Mouse (Mus musculus) stomach, embryonic 14.5 days (tissue): ENCODE results near the gene Six6. TPM values are rescaled to one million over a fixed set of nuclear protein-coding genes. Genes with fewer than 3 reads are reported as not detected.

Experiments used
- ATAC-seq: fragments of 200-750 bp; cut with Nextera tagmentation; 2 replicates; pipeline ENCODE4 v1.8.0; 2017; ENCODE audit warnings: low read depth, moderate TSS enrichment; ENCODE audit not compliant: insufficient number of reproducible peaks, insufficient read depth, low FRiP score
- H3K27ac ChIP-seq: fragments of 300-500 bp; sonication (generic); 2 replicates; pipeline ENCODE4 v1.5.1; 2014; ENCODE audit warnings: mild to moderate bottlenecking, low read length, moderate library complexity, mixed read lengths
- H3K27me3 ChIP-seq: fragments of 300-500 bp; sonication (generic); 2 replicates; pipeline ENCODE4 v1.6.1; 2014; ENCODE audit warnings: low read length, control low read depth, mixed read lengths; ENCODE audit not compliant: control insufficient read depth, insufficient read depth
- H3K36me3 ChIP-seq: fragments of 300-500 bp; sonication (generic); 2 replicates; pipeline ENCODE4 v1.6.1; 2014; ENCODE audit warnings: mild to moderate bottlenecking, control low read depth, low read length, moderate library complexity, mixed read lengths; ENCODE audit not compliant: control insufficient read depth, insufficient read depth
- H3K4me1 ChIP-seq: fragments of 300-500 bp; sonication (generic); 2 replicates; pipeline ENCODE4 v1.6.1; 2014; ENCODE audit warnings: low read length, control low read depth, mixed read lengths; ENCODE audit not compliant: control insufficient read depth, insufficient read depth
- H3K4me2 ChIP-seq: fragments of 300-500 bp; sonication (generic); replicated peaks from 2 replicates; pipeline ENCODE4 v1.6.1; 2014; ENCODE audit warnings: low read depth, low read length, control low read depth
- H3K4me3 ChIP-seq: fragments of 300-500 bp; sonication (generic); 2 replicates; pipeline ENCODE4 v1.5.1; 2014; ENCODE audit warnings: low read depth, low read length, control low read depth
- H3K9ac ChIP-seq: fragments of 300-500 bp; sonication (generic); replicated peaks from 2 replicates; pipeline ENCODE4 v1.6.1; 2014; ENCODE audit warnings: low read depth, mild to moderate bottlenecking, control low read depth, low read length, moderate library complexity, mixed read lengths
- H3K9me3 ChIP-seq: fragments of 300-500 bp; sonication (generic); 2 replicates; pipeline ENCODE4 v1.6.1; 2016; ENCODE audit warnings: low read depth, low read length, control low read depth; ENCODE audit not compliant: control insufficient read depth
- WGBS: fragments of 180-500 bp; shearing (Covaris S2); extraction: QIAGEN DNeasy Blood & Tissue Kit; methylation state at CpG from one replicate; pipeline ENCODE4 v1.1.7; 2014; 5-methylcytosine and 5-hydroxymethylcytosine counted together
- polyA plus RNA-seq: library from polyadenylated mRNA; unstranded; fragments of >200 nt; fragmentation: Nextera tagmentation; extraction: Ambion mirVana; gene quantifications from 2 replicates; pipeline ENCODE4 v1.2.1, GENCODE M21; 2014

The Six6 gene
- polyA plus RNA-seq, 1 experiment from 2014 or later: not detected

GRCm38 (mm10) chr12:72973161-72973560 is 33.5 kb downstream of the Six6 start:
- Histone ChIP-seq H3K4me1 (no peaks in the 10 kb centered on the region), H3K27me3 (no peaks in the 10 kb centered on the region), H3K9me3 (no peaks in the 10 kb centered on the region), H3K4me2 (no peak overlapping the region), H3K27ac (no peak overlapping the region), H3K4me3 (no peak overlapping the region), H3K36me3 (no peaks in the 10 kb centered on the region), H3K9ac (no peak overlapping the region)
- 6% methylated on average over 6 of the region's 6 CpGs for WGBS
- no peak for ATAC-seq

DNA sequence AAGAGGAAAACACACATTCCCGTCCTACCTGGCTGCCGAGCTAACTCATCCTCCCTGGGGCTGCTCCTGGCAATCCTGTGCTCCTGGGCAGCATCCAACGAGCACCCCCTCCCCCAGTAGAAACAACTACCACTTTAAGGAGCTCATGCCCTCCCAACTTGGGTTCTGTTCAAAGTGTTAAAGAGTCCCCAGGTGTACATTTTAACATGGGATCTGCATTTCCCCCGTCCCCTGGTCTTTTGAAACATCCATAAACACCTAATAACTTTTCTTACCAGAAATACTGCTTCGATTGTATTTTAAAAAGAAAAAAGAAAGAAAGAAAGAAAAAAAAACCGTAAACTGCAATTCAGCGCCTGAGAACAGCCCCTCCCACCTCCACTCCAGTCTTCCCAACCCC is 36.5 kb downstream of the Six6 start:
- 8% methylated on average over 7 of the region's 7 CpGs for WGBS
- H3K4me1 ChIP-seq: no peaks in the 10 kb centered on the region
- no peak overlapping the region for H3K27ac ChIP-seq
- H3K4me2 ChIP-seq: peak overlapping the region; percentile 44
- H3K4me3 ChIP-seq: no peak overlapping the region
- H3K36me3 ChIP-seq: no peaks in the 10 kb centered on the region
- H3K9me3 ChIP-seq: no peaks in the 10 kb centered on the region
- no peaks in the 10 kb centered on the region for H3K27me3 ChIP-seq
- no peak overlapping the region for H3K9ac ChIP-seq
- ATAC-seq: no peak

GRCm38 (mm10) chr12:72976718-72977117 is 37.0 kb downstream of the Six6 start:
- ATAC-seq: peak; percentile 75; the same call in 1 of the 2 replicates
- H3K9me3 ChIP-seq: no peaks in the 10 kb centered on the region
- no peaks in the 10 kb centered on the region for H3K36me3 ChIP-seq
- peak overlapping the region; percentile 44 for H3K4me2 ChIP-seq
- H3K4me1 ChIP-seq: no peaks in the 10 kb centered on the region
- no peaks in the 10 kb centered on the region for H3K27me3 ChIP-seq
- H3K9ac ChIP-seq: no peak overlapping the region
- no peak overlapping the region for H3K27ac ChIP-seq
- H3K4me3 ChIP-seq: no peak overlapping the region
- under 1% methylated on average over 12 of the region's 12 CpGs for WGBS

DNA sequence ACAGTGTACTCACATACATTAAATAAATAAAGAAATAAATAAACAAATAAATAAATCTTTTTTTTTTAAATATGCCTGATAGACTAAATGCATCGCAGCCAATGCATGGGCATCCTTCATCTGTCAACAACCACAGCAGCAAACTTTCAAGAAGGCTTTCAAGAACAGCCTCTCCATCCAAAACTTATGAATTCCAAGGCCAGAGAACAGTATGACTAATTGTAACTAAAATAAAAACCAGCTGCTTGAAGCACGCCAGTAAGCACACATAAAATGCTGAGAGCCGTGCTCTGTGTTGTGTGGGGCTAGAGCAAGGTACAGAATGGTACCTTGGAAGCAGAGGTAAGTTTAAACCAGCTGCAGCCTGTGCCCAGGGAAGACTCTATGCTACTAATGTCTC is 38.2 kb downstream of the Six6 start:
- Histone ChIP-seq H3K4me2 (no peak overlapping the region), H3K9me3 (no peaks in the 10 kb centered on the region), H3K4me3 (no peak overlapping the region), H3K4me1 (no peaks in the 10 kb centered on the region), H3K27me3 (no peaks in the 10 kb centered on the region), H3K27ac (no peak overlapping the region), H3K36me3 (no peaks in the 10 kb centered on the region), H3K9ac (no peak overlapping the region)
- ATAC-seq: no peak
- 73% methylated on average over 3 of the region's 3 CpGs for WGBS

GRCm38 (mm10) chr12:72979236-72979635 is 39.5 kb downstream of the Six6 start:
- H3K4me1 ChIP-seq: no peaks in the 10 kb centered on the region
- H3K4me3 ChIP-seq: no peak overlapping the region
- H3K9ac ChIP-seq: no peak overlapping the region
- H3K27me3 ChIP-seq: no peaks in the 10 kb centered on the region
- H3K4me2 ChIP-seq: no peak overlapping the region
- no peaks in the 10 kb centered on the region for H3K9me3 ChIP-seq
- no peak overlapping the region for H3K27ac ChIP-seq
- H3K36me3 ChIP-seq: no peaks in the 10 kb centered on the region
- ATAC-seq: no peak
- 60% methylated on average over 5 of the region's 5 CpGs for WGBS

GRCm38 (mm10) chr12:72982616-72983015 is 42.9 kb downstream of the Six6 start:
- no peak overlapping the region for H3K27ac ChIP-seq
- no peaks in the 10 kb centered on the region for H3K9me3 ChIP-seq
- no peaks in the 10 kb centered on the region for H3K27me3 ChIP-seq
- H3K4me1 ChIP-seq: no peaks in the 10 kb centered on the region
- no peak overlapping the region for H3K9ac ChIP-seq
- WGBS: 77% methylated on average over 10 of the region's 10 CpGs
- ATAC-seq: no peak
- no peak overlapping the region for H3K4me2 ChIP-seq
- no peak overlapping the region for H3K4me3 ChIP-seq
- no peaks in the 10 kb centered on the region for H3K36me3 ChIP-seq

DNA sequence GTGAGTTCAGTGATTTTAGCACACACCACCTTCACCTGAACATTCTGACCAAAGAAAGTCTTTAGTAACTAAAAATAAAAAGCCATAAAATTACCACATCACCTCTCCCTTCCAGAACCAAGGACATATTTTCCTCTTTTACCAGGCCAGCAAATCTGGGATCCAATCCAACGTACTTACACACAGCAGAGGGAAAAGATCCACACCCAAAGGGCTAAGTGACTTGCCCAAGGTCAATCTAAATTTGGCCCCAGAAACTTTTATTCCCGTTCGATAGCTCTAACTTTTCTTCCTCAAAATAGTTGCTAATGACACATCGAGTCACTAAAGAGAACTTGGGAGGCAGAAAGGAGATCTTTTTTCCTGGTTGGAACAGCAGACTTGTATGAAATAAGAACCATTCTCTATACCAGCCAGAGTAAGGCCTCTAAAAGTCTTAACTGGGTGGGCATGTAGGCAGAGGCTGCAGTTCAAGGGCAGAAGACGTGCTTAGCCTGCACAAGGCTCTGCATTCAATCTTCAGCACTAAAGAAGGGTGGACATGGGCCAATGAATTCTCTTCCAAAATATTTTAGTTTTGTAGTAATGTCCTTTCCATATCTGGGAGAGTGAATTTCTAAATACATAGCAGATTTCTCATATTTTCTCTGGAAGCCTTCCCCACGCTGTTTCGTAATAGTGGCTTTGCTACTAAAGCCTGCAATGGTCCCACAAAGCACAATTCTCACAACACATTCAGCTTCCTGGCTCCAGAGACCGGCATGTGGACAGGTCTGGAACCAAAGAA is 43.6 kb downstream of the Six6 start:
- Histone ChIP-seq H3K36me3 (no peaks in the 10 kb centered on the region), H3K27me3 (no peaks in the 10 kb centered on the region), H3K27ac (no peak overlapping the region), H3K9me3 (no peaks in the 10 kb centered on the region), H3K4me1 (no peaks in the 10 kb centered on the region), H3K9ac (no peak overlapping the region), H3K4me3 (no peak overlapping the region), H3K4me2 (no peak overlapping the region)
- WGBS: 70% methylated on average over 8 of the region's 8 CpGs
- ATAC-seq: no peak
